Mouse (Mus musculus) c-Kit-positive CD71-positive TER-119-positive erythroid progenitor cells, embryonic 14.5 days (primary cell): ENCODE measurements around the gene Kcnj3.

ENCODE experiments used
- DNase-seq: peaks from one replicate; pipeline ENCODE4 v3.0.0-alpha.2; 2013; ENCODE audit warnings: low spot score

Gene Kcnj3

DNA sequence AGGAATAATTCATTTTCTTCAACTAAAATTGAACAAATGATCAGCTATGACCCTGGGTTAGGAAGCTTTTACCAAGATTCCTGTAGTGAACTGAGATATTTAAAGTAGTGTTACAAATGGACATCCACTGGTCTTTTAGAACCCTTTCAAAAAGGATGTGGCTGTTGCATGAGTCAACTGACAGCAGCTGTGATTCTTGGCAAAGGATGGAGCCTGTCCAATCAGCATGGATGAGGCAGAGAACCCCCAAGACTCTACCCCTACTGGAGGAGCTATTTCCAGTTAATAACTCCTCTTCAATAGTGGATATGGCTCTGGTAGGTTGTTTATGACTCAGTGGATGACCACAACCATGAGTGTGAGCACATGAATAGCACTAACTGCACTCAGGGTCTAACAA is 81.5 kb downstream of the Kcnj3 start:
- no peak for DNase-seq

DNA sequence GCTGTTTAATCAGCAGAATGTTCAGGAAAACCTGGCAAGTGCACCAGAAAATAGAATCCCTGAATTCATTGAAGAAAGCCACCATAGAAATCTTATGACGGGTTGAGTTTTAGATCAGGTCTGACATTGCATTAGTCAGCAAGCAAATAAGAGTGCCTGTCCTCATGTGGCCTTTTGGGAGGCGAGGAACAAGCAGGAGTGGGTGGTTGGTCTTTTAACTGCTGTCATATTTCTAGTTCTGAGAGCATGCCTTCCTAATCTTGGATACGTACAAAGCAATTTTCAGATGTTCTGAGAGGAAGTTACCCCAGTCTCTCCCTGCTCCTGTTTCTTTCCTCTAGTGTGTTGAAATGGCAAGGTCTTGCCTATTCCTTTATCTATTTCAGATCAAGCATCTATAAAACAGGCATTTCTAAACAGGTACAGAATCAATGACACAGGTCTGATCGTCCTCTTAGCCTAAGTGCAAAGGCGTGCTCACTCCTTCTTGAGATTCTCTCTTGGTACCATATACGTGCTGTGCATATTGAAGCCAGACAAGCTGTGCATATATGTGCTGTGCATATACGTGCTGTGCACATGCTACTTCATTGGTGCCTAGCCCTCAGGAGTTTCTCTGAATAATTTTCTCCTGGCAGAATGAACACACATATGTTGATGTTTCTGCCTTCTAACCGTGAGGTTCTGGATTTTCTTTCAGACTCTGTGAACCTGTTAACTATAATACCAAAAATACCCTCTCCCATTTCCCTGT is 97.1 kb downstream of the Kcnj3 start:
- DNase-seq: no peak

- DNase-seq: no peak
Observed at GRCm38 (mm10) chr2:55534946-55535345, 99.2 kb downstream of the Kcnj3 start.

GRCm38 (mm10) chr2:55535482-55535881 is 99.7 kb downstream of the Kcnj3 start:
- no peak for DNase-seq

- no peak for DNase-seq
Observed at GRCm38 (mm10) chr2:55547612-55548011, 111.8 kb downstream of the Kcnj3 start.

GRCm38 (mm10) chr2:55558368-55558985 is 122.7 kb downstream of the Kcnj3 start:
- no peak for DNase-seq

DNA sequence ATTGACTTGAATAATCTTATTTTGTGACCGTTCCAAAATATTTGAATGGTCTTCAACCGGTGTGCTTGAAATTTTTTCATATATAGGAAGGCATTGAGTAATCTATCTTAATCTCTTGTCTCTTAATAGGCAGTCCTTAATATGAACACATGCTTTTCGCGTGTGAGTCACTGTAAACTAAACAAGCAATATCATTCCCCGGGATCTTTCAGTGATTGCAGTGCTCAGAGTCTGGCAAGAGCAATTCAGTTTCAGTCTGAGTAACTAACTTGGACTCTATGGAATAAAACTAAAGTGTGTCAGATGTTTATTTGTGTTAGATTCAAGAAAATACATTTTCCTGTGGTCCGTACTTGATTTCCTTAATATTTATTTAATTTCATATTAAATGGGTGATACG is 133.5 kb downstream of the Kcnj3 start:
- DNase-seq: no peak

DNA sequence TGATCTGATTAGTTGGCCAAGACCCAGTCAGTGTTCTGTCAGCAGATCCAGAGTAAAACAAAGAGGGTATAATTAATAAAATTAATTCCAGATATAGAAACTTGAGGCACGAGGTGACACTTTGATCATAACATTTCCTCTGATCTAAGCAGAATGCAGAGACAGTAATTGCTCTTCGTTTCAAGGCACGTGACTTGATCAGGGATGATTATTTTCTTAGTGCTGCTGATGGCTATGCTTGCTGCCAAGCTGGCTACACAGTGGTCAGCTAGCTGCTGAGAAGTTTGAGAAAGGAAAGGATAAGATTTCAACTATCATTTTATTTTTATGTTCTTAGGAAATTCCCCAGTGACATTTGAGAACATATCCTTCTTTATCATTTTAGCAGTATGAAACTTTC is 135.7 kb downstream of the Kcnj3 start:
- DNase-seq: no peak

DNA sequence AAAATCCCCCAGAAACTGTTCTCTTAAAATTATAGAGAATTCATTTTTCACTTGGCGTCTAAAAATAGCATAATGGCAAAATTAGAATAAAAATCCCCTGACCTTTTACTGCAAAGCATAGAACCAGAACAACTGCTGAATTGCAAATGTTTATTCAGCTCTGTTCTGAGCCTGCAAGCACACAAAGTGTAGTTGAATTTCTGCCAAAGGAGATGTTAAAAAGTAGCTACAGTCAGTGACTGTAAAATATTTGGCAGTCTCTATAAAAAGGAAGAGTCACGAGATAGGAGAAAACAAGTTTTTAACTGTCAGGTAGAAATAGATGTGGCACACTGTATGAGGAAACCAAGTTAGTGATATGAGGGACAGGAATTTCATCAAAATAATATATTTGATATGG is 144.5 kb downstream of the Kcnj3 start:
- no peak for DNase-seq

DNA sequence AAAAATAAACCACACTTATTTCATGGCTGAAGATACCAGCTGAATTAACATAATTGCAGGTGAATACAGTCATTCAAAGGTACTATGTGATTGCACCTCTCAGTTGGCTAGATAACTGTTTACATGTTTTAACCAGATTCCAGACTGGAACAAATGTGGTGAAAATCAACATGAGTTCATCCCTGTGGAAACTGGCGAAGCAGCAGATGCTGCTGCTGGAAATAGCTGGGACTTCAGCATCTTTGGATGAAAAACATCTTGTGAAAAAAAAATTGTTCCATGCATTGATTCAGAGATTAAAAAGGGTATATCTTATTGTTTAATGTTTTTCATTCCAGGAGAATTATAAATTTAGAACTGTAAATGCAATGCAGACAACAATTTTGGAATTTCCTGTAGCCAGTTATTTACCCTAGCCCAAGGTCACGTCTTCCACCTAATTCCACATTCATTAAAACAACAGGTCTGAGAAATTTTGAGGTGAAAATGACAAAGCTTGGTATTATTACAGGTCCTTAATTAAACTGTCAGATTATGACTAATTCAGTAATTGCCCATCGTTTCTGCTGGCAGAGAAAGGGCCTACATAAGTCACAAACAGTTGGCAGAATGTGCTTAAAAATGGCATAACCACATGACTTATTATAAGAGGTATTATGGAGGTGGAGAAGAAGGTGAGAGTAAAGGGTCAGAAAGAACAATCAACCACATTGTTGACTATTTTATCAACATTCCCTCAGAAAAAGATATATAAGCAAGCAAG is 155.6 kb downstream of the Kcnj3 start:
- no peak for DNase-seq
